Mouse (Mus musculus) liver, adult 2 months (tissue): ENCODE results near the gene Hist1h3g. TPM values are rescaled to one million over a fixed set of nuclear protein-coding genes. Genes with fewer than 3 reads are reported as not detected.
A peak's percentile ranks its signal among the peaks of the same experiment; 100 is the strongest.
"Not testable (repeated sequence)": the region's sequence is repeated elsewhere in the genome, so short reads cannot be mapped to it uniquely, and the experiment has no call there.

Experiments
- DNase-seq: peaks from one replicate; pipeline ENCODE4 v3.0.0-alpha.2; 2011; ENCODE audit warnings: low read depth, low spot score; ENCODE audit errors: extremely low read depth
- H3K27ac ChIP-seq: fragments of 200-500 bp; replicated peaks from 2 replicates; pipeline ENCODE4 v1.5.1; 2012; ENCODE audit warnings: low read depth, mild to moderate bottlenecking, control low read depth, inconsistent platforms, low read length; ENCODE audit not compliant: insufficient read depth
- H3K27me3 ChIP-seq: fragments of 200-500 bp; 2 replicates; pipeline ENCODE4 v1.6.1; 2012; ENCODE audit warnings: mild to moderate bottlenecking, moderate library complexity, low read length, inconsistent platforms; ENCODE audit not compliant: control insufficient read depth, insufficient read depth
- H3K36me3 ChIP-seq: fragments of 200-500 bp; 2 replicates; pipeline ENCODE4 v1.6.1; 2012; ENCODE audit warnings: low read length, inconsistent platforms; ENCODE audit not compliant: control insufficient read depth, insufficient read depth
- H3K4me1 ChIP-seq: fragments of 200-500 bp; 2 replicates; pipeline ENCODE4 v1.6.1; 2011; ENCODE audit warnings: low read length; ENCODE audit not compliant: control insufficient read depth, insufficient read depth
- H3K4me3 ChIP-seq: fragments of 200-500 bp; 2 replicates; pipeline ENCODE4 v1.5.1; 2011; ENCODE audit warnings: low read depth, mild to moderate bottlenecking, control low read depth, low read length, moderate library complexity; ENCODE audit not compliant: insufficient read depth
- H3K79me2 ChIP-seq: fragments of 200-500 bp; 2 replicates; pipeline ENCODE4 v1.6.1; 2012; ENCODE audit warnings: inconsistent platforms, mild to moderate bottlenecking, low read length, moderate library complexity; ENCODE audit not compliant: control insufficient read depth, insufficient read depth
- H3K9ac ChIP-seq: fragments of 200-500 bp; 2 replicates; pipeline ENCODE4 v1.6.1; 2012; ENCODE audit warnings: low read depth, mild to moderate bottlenecking, control low read depth, inconsistent platforms, low read length
- CTCF ChIP-seq: fragments of 200-500 bp; IDR thresholded peaks from 2 replicates; pipeline ENCODE4 v1.5.1; 2011; ENCODE audit warnings: low read depth, low read length, control low read depth
- POLR2A ChIP-seq: fragments of 200-500 bp; IDR thresholded peaks from 2 replicates; pipeline ENCODE4 v1.6.1; 2011; ENCODE audit warnings: low read length, control low read depth; ENCODE audit not compliant: insufficient read depth; ENCODE audit errors: extremely low read depth
- WGBS: fragments of 180-500 bp; shearing (Covaris S2); methylation state at CpG from one replicate; pipeline ENCODE4 v1.1.7; 2018; 5-methylcytosine and 5-hydroxymethylcytosine counted together
- polyA plus RNA-seq: library from polyadenylated mRNA; depleted of rRNA; stranded (reverse); fragments of >200 nt; gene quantifications from 2 replicates; pipeline ENCODE4 v1.2.3, GENCODE M21; 2012
- total RNA-seq: library from RNA; depleted of rRNA; stranded (reverse); fragments of >200 nt; gene quantifications from 2 replicates; pipeline ENCODE4 v1.2.3, GENCODE M21; 2014

Hist1h3g gene
- total and polyA plus RNA-seq, 2 experiments: 0.26 to 5.6 TPM

DNA sequence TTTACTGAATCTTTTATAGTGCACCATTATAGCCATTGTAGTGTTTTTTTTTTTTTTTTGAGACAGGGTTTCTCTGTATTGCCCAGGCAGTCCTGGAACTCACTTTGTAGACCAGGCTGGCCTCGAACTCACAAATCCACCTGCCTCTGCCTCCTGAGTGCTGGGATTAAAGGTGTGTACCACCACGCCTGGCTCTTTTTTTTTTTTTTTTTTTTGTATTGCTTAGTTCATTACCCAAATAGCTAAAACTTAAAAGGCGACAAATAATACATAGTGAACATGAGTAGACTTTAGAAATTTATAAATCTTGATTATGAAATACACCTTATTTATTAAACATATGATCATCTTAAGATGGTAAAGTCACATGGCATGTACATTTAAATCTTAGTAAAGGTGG is 6.3 kb downstream of the Hist1h3g start:
- no peak overlapping the region for H3K9ac ChIP-seq
- no peak overlapping the region for H3K27ac ChIP-seq
- no peaks in the 10 kb centered on the region for H3K36me3 ChIP-seq
- peaks cover 1% of the 10 kb centered on the region; the same call in 1 of the 2 replicates for H3K4me1 ChIP-seq
- no peak for TF ChIP-seq CTCF
- TF ChIP-seq POLR2A: no peak
- DNase-seq: no peak
- H3K4me3 ChIP-seq: no peak overlapping the region
- WGBS: 91% methylated on average over 3 of the region's 3 CpGs
- H3K79me2 ChIP-seq: no peaks in the 10 kb centered on the region
- H3K27me3 ChIP-seq: no peaks in the 10 kb centered on the region

DNA sequence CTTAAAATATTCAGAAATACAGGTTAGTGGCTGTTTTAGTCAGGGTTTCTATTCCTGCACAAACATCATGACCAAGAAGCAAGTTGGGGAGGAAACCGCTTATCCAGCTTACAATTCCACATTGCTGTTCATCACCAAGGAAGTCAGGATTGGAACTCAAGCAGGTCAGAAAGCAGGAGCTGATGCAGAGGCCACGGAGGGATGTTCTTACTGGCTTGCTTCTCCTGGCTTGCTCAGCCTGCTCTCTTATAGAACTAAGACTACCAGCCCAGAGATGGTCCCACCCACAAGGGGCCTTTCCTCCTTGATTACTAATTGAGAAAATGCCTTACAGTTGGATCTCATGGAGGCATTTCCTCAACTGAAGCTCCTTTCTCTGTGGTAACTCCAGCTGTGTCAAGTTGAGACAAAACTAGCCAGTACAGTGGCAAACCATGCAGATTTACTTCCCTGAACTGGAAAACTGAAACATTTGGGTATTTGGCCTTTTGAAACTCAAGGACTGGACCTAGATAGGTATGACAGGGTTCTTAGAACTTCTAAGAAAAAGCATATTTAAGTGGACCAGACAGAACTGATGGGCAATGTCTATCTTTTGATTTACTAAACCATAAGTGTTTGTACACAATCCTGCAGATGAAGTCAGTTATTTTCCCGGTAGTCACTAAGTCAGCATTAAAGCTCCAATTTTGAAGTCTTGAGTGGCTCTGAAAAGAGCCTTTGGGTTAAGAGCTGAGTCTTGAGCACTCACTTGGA is 7.2 kb downstream of the Hist1h3g start:
- H3K9ac ChIP-seq, H3K4me1 ChIP-seq, H3K27ac ChIP-seq, DNase-seq, H3K36me3 ChIP-seq, H3K79me2 ChIP-seq, H3K27me3 ChIP-seq: not testable (repeated sequence)
- peak overlapping the region; percentile 69; the same call in 1 of the 2 replicates for H3K4me3 ChIP-seq
- 33% methylated on average over 3 of the region's 3 CpGs for WGBS

DNA sequence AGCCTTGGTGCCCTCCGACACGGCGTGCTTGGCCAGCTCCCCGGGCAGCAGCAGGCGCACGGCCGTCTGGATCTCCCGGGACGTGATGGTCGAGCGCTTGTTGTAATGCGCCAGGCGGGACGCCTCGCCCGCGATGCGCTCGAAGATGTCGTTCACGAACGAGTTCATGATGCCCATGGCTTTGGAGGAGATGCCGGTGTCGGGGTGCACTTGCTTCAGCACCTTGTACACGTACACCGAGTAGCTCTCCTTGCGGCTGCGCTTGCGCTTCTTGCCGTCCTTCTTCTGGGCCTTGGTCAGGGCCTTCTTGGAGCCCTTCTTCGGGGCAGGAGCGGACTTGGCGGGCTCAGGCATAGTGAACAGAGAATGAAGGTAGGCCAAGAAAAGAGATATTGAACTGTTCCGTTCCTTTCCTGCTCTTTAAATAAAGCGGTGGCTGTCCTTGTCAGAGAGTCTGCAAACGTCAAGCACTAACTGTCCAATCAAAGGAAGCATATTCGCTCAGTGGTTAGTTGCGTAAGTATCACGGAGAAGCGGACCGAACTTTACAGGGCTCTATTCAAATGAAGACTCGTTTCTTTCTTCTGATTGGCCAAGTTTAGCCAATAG is 7.9 kb downstream of the Hist1h3g start, which contains the start of gene Hist1h2bh:
TSS of gene Hist1h2bh (minus strand) at position 394 of the 609 bp plus-strand sequence.
- DNase-seq: peak; percentile 99
- under 1% methylated on average over 42 of the region's 42 CpGs for WGBS
- not testable (repeated sequence) for H3K4me1 ChIP-seq

DNA sequence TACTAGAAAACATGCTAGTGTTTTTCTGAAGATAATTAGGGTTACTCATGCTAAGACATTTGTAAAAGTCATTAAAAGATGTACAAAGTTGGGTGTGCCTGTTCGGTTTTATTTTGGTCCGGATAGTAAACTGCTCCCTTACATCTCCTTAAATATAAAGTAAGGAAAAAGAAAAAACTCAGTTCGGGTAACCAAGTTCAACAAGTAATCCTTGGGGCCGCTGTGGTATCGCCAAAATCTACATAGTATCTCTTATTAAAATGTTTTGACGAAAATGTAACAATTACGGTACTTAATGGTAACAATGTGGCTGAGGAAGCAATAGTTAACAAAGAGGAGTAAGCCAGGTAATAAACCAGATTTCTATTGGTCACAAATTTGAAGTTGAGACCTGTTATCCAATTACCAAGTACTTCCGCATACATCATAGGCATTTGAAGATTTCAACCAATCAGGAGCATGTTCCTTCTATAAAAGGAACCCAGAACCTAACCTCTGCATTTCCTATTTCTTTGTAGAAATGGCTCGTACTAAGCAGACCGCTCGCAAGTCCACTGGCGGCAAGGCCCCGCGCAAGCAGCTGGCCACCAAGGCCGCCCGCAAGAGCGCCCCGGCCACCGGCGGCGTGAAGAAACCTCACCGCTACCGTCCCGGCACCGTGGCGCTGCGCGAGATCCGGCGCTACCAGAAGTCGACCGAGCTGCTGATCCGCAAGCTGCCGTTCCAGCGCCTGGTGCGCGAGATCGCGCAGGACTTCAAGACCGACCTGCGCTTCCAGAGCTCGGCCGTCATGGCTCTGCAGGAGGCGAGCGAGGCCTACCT is 9.0 kb downstream of the Hist1h3g start, which contains the start of gene Hist1h3f:
TSS of gene Hist1h3f (plus strand) at position 88 of the 822 bp plus-strand sequence.
- Histone ChIP-seq H3K27ac (peak within 1 kb of the TSS; percentile 42), H3K27me3 (no peaks in the 10 kb centered on the region), H3K79me2 (no peaks in the 10 kb centered on the region), H3K36me3 (no peaks in the 10 kb centered on the region), H3K9ac (peak within 1 kb of the TSS; percentile 73), H3K4me3 (peak within 1 kb of the TSS; percentile 72), H3K4me1 (peaks cover 1% of the 10 kb centered on the region; the same call in 1 of the 2 replicates)
- peak; percentile 97 for DNase-seq
- WGBS: under 1% methylated on average over 34 of the region's 45 CpGs
- TF ChIP-seq POLR2A (peak; percentile 81), CTCF (no peak)

More for the DNA sequence above, 7.9 kb downstream of the Hist1h3g start, which contains the start of gene Hist1h2bh:
- not testable (repeated sequence) for H3K36me3 ChIP-seq, H3K27me3 ChIP-seq, H3K79me2 ChIP-seq
- Histone ChIP-seq H3K4me3 (peak within 1 kb of the TSS; percentile 69), H3K9ac (peak within 1 kb of the TSS; percentile 73), H3K27ac (peak within 1 kb of the TSS; percentile 42)
- TF ChIP-seq POLR2A: 0 out of 2 replicates have a peak, but pooled peaks have one; percentile 28

DNA sequence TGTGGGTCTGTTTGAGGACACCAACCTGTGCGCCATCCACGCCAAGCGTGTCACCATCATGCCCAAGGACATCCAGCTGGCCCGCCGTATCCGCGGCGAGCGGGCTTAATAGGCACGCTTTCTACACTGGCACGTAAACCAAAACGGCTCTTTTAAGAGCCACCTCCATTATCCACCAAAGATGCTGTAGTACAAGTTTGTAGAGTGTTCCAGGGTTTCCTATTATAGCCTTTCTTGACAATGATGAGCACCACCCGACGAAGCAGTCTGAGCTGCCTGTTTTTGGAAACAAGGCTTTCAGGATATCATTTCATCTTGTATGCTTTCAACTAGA is 9.5 kb downstream of the Hist1h3g start:
- H3K9ac ChIP-seq: 0 out of 2 replicates have a peak overlapping the region, but pooled peaks have one; percentile 54
- not testable (repeated sequence) for H3K79me2 ChIP-seq, H3K27ac ChIP-seq, H3K4me1 ChIP-seq, H3K36me3 ChIP-seq, H3K27me3 ChIP-seq, DNase-seq
- H3K4me3 ChIP-seq: peak overlapping the region; percentile 72
- 0% methylated on average over 11 of the region's 14 CpGs for WGBS
